Mouse (Mus musculus) heart, embryonic 12.5 days (tissue): Measurements from ENCODE around the gene Klc2. TPM values are rescaled to one million over a fixed set of nuclear protein-coding genes. Genes with fewer than 3 reads are reported as not detected.

Experiments
- ATAC-seq: fragments of 200-750 bp; cut with Nextera tagmentation; 2 replicates; pipeline ENCODE4 v1.8.0; 2017; ENCODE audit warnings: moderate TSS enrichment, moderate library complexity; ENCODE audit not compliant: insufficient number of reproducible peaks, low FRiP score
- H3K27ac ChIP-seq: fragments of 300-500 bp; sonication (generic); 2 replicates; pipeline ENCODE4 v1.5.1; 2016; ENCODE audit warnings: mild to moderate bottlenecking, moderate library complexity; ENCODE audit not compliant: poor library complexity, severe bottlenecking
- H3K27me3 ChIP-seq: fragments of 300-500 bp; sonication (generic); replicated peaks from 2 replicates; pipeline ENCODE4 v1.6.1; 2016; ENCODE audit warnings: mild to moderate bottlenecking, moderate library complexity
- H3K36me3 ChIP-seq: fragments of 300-500 bp; sonication (generic); 2 replicates; pipeline ENCODE4 v1.6.1; 2016; ENCODE audit warnings: mild to moderate bottlenecking, moderate library complexity
- H3K4me1 ChIP-seq: fragments of 300-500 bp; sonication (generic); replicated peaks from 2 replicates; pipeline ENCODE4 v1.6.1; 2016; ENCODE audit warnings: mild to moderate bottlenecking
- H3K4me2 ChIP-seq: fragments of 300-500 bp; sonication (generic); 2 replicates; pipeline ENCODE4 v1.6.1; 2016; ENCODE audit warnings: mild to moderate bottlenecking, moderate library complexity
- H3K4me3 ChIP-seq: fragments of 300-500 bp; sonication (generic); 2 replicates; pipeline ENCODE4 v1.5.1; 2016; ENCODE audit warnings: mild to moderate bottlenecking
- H3K9ac ChIP-seq: fragments of 300-500 bp; sonication (generic); 2 replicates; pipeline ENCODE4 v1.6.1; 2016; ENCODE audit warnings: mild to moderate bottlenecking, moderate library complexity
- H3K9me3 ChIP-seq: fragments of 300-500 bp; sonication (generic); replicated peaks from 2 replicates; pipeline ENCODE4 v1.6.1; 2016; ENCODE audit warnings: mild to moderate bottlenecking, moderate library complexity
- WGBS: fragments of 180-500 bp; shearing (Covaris S2); methylation state at CpG from one replicate; pipeline ENCODE4 v1.1.7; 2016; 5-methylcytosine and 5-hydroxymethylcytosine counted together
- polyA plus RNA-seq: library from polyadenylated mRNA; unstranded; fragments of >200 nt; fragmentation: Nextera tagmentation; extraction: Ambion mirVana; gene quantifications from 2 replicates; pipeline ENCODE4 v1.2.1, GENCODE M21; 2016

The Klc2 gene
- polyA plus RNA-seq, 1 experiment from 2014 or later = 24.0 TPM

- Histone ChIP-seq H3K4me1 (peaks cover 53% of the 10 kb centered on the region), H3K36me3 (no peaks in the 10 kb centered on the region), H3K27ac (no peak overlapping the region), H3K9ac (no peak overlapping the region), H3K4me3 (no peak overlapping the region), H3K4me2 (no peak overlapping the region), H3K27me3 (no peaks in the 10 kb centered on the region), H3K9me3 (no peaks in the 10 kb centered on the region)
- no peak for ATAC-seq
- WGBS = 82% methylated on average over 5 of the region's 5 CpGs
Measured at GRCm38 (mm10) chr19:5062041-5062440, 56.3 kb downstream of the Klc2 start.

GRCm38 (mm10) chr19:5060365-5061330, 57.7 kb downstream of the Klc2 start:
- Histone ChIP-seq H3K36me3 (no peaks in the 10 kb centered on the region), H3K4me1 (peaks cover 49% of the 10 kb centered on the region), H3K4me3 (no peak overlapping the region), H3K27me3 (no peaks in the 10 kb centered on the region), H3K9ac (no peak overlapping the region), H3K9me3 (no peaks in the 10 kb centered on the region), H3K4me2 (no peak overlapping the region), H3K27ac (peak overlapping the region; percentile 2; the same call in 1 of the 2 replicates)
- 46% methylated on average over 5 of the region's 5 CpGs for WGBS
- ATAC-seq = no peak

GRCm38 (mm10) chr19:5058801-5059771, 59.3 kb downstream of the Klc2 start:
- WGBS = 15% methylated on average over 10 of the region's 10 CpGs
- Histone ChIP-seq H3K27ac (peak overlapping the region; percentile 37), H3K4me3 (no peak overlapping the region), H3K4me1 (peaks cover 37% of the 10 kb centered on the region), H3K9me3 (no peaks in the 10 kb centered on the region), H3K27me3 (0 out of 2 replicates have a peak, but pooled peaks cover 6% of the 10 kb centered on the region), H3K9ac (peak overlapping the region; percentile 44), H3K36me3 (no peaks in the 10 kb centered on the region), H3K4me2 (peak overlapping the region; percentile 4; the same call in 1 of the 2 replicates)
- ATAC-seq = peak; percentile 19

GRCm38 (mm10) chr19:5057876-5058775, 60.2 kb downstream of the Klc2 start:
- WGBS = 20% methylated on average over 16 of the region's 16 CpGs
- H3K4me2 ChIP-seq = 0 out of 2 replicates have a peak overlapping the region, but pooled peaks have one; percentile 4
- peaks cover 37% of the 10 kb centered on the region for H3K4me1 ChIP-seq
- no peaks in the 10 kb centered on the region for H3K9me3 ChIP-seq
- H3K4me3 ChIP-seq = no peak overlapping the region
- H3K27ac ChIP-seq = peak overlapping the region; percentile 37; the same call in 1 of the 2 replicates
- H3K9ac ChIP-seq = peak overlapping the region; percentile 44
- H3K27me3 ChIP-seq = peaks cover 15% of the 10 kb centered on the region
- H3K36me3 ChIP-seq = 0 out of 2 replicates have a peak, but pooled peaks cover 3% of the 10 kb centered on the region
- ATAC-seq = no peak

Other genes with a start within 250 kb of the Klc2 start
- 4.1 and 4.2 TPM in 2 replicates for gene Actn3, start 240.7 kb downstream of the Klc2 start, polyA plus RNA-seq
- 9.6 TPM in 2 replicates for gene Zdhhc24, start 239.9 kb downstream of the Klc2 start, polyA plus RNA-seq
- 2.8 and 3.4 TPM in 2 replicates for gene Bbs1, start 211.9 kb downstream of the Klc2 start, polyA plus RNA-seq
- 108 and 110 TPM in 2 replicates for gene Dpp3, start 190.3 kb downstream of the Klc2 start, polyA plus RNA-seq
- gene Peli3, start 175.4 kb downstream of the Klc2 start, polyA plus RNA-seq = 0.46 and 0.92 TPM in 2 replicates
- gene Mrpl11, start 156.4 kb downstream of the Klc2 start, polyA plus RNA-seq = 104 and 110 TPM in 2 replicates
- 0.08 and 0.13 TPM in 2 replicates for gene Npas4, start 128.2 kb downstream of the Klc2 start, polyA plus RNA-seq
- gene Slc29a2, start 94.7 kb downstream of the Klc2 start, polyA plus RNA-seq = 8.7 and 9.9 TPM in 2 replicates
- gene B4gat1, start 79.7 kb downstream of the Klc2 start, polyA plus RNA-seq = 48.2 and 49.1 TPM in 2 replicates
- 1.6 and 2.0 TPM in 2 replicates for gene AC124502.3, start 79.7 kb downstream of the Klc2 start, polyA plus RNA-seq
- 28.1 and 28.3 TPM in 2 replicates for gene Brms1, start 77.2 kb downstream of the Klc2 start, polyA plus RNA-seq
- gene Rin1, start 68.1 kb downstream of the Klc2 start, polyA plus RNA-seq = 4.7 and 6.2 TPM in 2 replicates
- gene Cd248, start 50.5 kb downstream of the Klc2 start, polyA plus RNA-seq = 21.4 and 23.0 TPM in 2 replicates
- 4.4 TPM in 2 replicates for gene Tmem151a, start 33.0 kb downstream of the Klc2 start, polyA plus RNA-seq
- 76.0 and 82.8 TPM in 2 replicates for gene Yif1a, start 30.0 kb downstream of the Klc2 start, polyA plus RNA-seq
- 5.9 and 7.0 TPM in 2 replicates for gene Cnih2, start 20.0 kb downstream of the Klc2 start, polyA plus RNA-seq
- gene Rab1b, start 11.5 kb downstream of the Klc2 start, polyA plus RNA-seq = 218 and 226 TPM in 2 replicates
- 27.9 and 28.4 TPM in 2 replicates for gene Pacs1, start 154.6 kb upstream of the Klc2 start, polyA plus RNA-seq
- 221 and 227 TPM in 2 replicates for gene Sf3b2, start 176.9 kb upstream of the Klc2 start, polyA plus RNA-seq
- gene Gal3st3, start 179.8 kb upstream of the Klc2 start, polyA plus RNA-seq = 3.8 and 4.5 TPM in 2 replicates
- not detected in 2 replicates for gene Catsper1, start 217.2 kb upstream of the Klc2 start, polyA plus RNA-seq
- not detected in 2 replicates for gene Cst6, start 231.0 kb upstream of the Klc2 start, polyA plus RNA-seq
- gene Eif1ad, start 248.2 kb upstream of the Klc2 start, polyA plus RNA-seq = 42.8 and 43.0 TPM in 2 replicates
- 400 and 410 TPM in 2 replicates for gene Banf1, start 248.6 kb upstream of the Klc2 start, polyA plus RNA-seq